Mouse (Mus musculus) lung, postnatal 4 days (tissue): ENCODE results near the gene Fbxw11.
A peak's percentile ranks its signal among the peaks of the same experiment; 100 is the strongest.

Experiments used
- DNase-seq, 2 experiments: peaks; one replicate each; pipeline ENCODE4 v3.0.0; 2021

The Fbxw11 gene

DNA sequence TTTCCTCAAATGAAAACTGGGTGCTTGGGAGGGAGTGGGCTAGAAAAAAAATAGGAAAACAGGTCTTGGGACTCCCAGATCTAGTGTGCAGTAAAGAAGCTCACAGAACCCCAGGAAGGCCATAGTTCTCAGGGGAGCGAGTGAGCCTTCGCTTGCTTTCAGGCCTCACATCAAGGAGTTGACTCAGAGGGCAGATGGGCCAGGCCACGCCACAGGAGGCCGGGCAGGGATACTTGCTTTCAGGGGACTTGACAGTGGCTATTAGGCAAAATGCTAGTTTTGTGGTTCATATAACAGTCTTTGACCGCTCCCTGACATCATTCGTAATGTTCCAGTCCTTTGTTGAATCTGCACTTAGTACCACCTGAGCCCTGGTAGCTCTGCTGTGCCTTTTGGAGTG lies 18.6 kb upstream of the Fbxw11 start:
- DNase-seq, result no peak

- DNase-seq, result peak; percentile 76 to 77
Measured at GRCm38 (mm10) chr11:32625677-32626076, 16.8 kb upstream of the Fbxw11 start.

- no peak for DNase-seq
Measured at GRCm38 (mm10) chr11:32626079-32626478, 16.4 kb upstream of the Fbxw11 start.

DNA sequence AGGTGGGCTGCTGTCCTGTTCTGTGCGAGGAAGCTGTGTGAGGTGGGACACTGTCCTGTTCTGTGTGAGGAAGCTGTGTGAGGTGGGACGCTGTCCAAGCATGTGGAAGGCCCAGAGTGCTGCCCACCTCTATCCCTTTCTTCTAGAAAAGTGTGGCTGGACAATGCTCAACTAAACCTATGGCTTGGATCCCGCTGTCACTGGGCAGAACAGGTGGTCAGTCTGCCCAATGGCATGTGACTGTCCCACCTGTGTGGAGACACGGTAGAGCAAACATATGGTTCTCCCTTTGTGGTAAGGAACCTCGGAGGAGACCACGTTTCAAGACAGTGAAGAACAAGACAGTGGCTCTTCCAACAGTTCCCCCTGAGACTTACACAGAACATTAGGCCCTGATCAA lies 14.6 kb upstream of the Fbxw11 start:
- no peak for DNase-seq

GRCm38 (mm10) chr11:32629713-32630211 lies 12.8 kb upstream of the Fbxw11 start:
- no peak for DNase-seq

GRCm38 (mm10) chr11:32632671-32633070 lies 9.9 kb upstream of the Fbxw11 start:
- no peak for DNase-seq

DNA sequence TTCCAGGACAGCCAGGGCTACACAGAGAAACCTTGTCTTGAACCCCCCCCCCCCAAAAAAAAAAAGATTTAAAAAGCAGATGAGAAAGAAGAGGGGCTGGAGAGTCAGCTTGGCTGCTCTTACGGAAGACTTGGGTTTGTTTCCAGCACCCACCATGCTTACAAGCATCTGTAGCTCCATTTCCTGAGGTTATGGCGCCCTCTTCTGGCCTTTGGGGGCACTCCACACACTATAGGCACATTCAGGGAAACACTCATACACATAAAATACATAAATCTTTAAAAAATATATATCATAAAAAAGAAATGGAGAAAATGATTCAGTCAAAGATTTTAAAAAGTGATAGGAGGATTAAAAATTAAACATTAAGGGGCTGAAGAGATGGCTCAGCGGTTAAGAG lies 9.0 kb upstream of the Fbxw11 start:
- DNase-seq, result no peak

- DNase-seq, result no peak
Measured at GRCm38 (mm10) chr11:32634143-32634542, 8.4 kb upstream of the Fbxw11 start.

- DNase-seq, result no peak
Measured at GRCm38 (mm10) chr11:32634842-32635241, 7.7 kb upstream of the Fbxw11 start.

- DNase-seq, result no peak
Measured at GRCm38 (mm10) chr11:32636275-32636674, 6.2 kb upstream of the Fbxw11 start.

DNA sequence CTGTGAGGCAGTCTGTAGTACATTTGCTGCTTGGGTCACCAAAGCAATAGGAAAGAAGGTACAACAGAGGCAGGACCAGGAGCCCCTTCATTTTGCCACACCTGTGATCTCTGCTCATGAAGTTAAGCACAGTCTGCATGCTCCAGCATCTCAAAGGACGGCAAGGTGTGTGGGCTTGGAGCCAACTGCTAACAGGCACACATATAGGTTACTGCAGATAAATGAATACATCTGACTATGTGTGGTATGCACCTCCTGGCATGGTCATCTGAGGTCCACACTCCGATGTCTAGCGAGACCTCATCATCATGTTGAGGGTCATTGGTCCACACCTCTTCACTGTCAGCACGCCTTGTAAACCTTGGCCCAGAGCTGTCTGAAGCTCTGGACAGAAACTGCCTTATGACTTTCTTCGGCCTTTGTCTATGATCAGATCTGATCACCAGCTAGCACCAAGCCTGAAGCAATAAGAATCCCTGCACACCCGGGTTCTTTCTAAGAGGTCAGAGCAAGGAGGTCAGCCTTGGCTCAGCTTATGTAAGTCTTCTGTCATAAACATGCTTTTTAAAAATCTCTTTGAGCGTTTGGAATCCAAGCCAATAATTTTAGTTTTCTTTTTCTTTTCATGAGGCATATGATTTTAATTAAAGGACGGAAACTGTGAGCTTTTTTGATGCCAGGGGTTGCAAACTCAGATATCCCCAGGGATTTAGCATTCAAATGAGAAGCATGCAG lies 3.8 kb upstream of the Fbxw11 start:
- DNase-seq, result no peak

GRCm38 (mm10) chr11:32640617-32641016 lies 1.9 kb upstream of the Fbxw11 start:
- no peak for DNase-seq

DNA sequence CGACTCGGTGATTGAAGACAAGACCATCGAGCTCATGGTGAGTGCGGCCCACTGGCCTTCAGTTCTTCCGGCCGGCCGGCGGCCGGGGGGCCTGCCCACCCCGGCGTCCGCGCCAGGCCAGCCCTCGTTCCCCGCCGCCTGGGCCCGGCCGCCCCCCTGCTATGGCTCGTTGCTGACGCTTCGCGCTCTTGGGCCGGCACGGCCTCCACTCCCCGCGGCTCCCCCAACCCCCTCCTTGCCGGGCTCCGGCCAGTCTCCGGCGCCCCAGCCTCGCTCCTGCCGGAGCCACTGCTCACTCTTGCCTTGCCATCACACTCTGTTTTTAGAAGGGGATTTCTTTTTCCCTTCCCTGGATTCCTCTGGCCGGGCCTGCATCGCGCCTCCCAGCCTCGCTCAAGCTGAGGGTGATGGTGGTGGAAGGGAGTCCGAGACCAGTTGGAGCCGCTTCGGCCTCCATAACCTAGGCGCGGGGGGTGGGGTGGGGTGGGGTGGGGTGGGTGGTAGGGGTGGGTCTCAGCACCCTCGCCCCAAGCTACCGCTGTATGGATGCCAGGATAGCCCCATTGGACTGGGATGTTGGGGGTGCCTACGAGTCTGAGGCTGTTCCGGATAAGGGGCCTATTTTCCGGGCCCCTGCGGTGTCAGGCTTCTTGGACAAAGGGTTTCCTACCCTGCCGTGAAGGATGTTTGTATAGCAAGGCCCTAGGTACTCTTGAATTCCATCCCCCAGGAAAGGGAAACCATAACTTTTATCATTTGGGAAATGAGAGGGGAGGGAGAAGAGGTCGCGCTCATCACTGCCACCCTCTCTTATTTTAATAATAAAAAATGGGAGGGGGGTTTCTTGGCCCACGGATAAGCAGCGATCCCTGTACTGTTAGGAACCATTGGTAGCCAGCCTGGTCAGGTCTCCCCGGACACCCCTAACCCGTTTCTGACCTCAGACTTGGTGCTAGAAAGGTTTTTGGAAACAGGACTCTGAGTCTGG lies 669 bp downstream of the Fbxw11 start:
- DNase-seq, result no peak

GRCm38 (mm10) chr11:32644010-32644409 lies 1.5 kb downstream of the Fbxw11 start:
- no peak for DNase-seq

- DNase-seq, result no peak
Measured at GRCm38 (mm10) chr11:32647265-32647664, 4.7 kb downstream of the Fbxw11 start.

GRCm38 (mm10) chr11:32650236-32650749 lies 7.8 kb downstream of the Fbxw11 start:
- no peak for DNase-seq

DNA sequence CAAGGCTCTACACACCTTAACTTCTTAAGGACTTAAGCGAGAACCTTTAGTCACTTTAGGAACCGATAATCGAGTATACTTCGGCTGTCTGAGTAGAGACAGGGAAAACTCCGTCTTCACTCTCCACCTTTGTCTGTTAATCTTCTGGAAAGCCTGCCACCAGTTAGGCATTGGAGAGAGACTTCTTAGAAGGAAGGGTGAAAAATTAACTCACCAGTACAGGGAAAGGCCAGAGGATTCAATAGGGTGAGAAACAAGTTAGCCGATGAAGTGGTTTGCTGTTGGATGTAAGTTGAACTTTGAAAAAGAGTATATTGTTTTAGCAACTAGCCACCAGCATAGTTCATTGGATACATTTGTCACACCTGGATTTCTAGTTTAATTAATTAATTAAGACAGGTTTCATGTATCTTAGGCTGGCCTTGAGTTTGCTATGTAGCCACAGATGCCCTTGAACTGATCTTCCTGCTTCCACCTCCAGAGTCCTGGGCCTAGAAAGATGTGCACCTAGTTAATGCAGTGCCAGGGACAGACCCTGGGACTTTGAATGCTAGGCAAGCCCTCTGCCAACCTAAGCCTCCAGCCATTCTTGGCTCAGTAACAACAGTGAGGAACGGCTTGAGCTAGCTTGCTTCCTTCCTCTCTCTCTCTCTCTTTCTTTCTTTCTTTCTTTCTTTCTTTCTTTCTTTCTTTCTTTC lies 8.5 kb downstream of the Fbxw11 start:
- DNase-seq, result no peak

GRCm38 (mm10) chr11:32651723-32652122 lies 9.2 kb downstream of the Fbxw11 start:
- DNase-seq, result no peak

GRCm38 (mm10) chr11:32662082-32662656 lies 19.6 kb downstream of the Fbxw11 start:
- DNase-seq, result no peak

DNA sequence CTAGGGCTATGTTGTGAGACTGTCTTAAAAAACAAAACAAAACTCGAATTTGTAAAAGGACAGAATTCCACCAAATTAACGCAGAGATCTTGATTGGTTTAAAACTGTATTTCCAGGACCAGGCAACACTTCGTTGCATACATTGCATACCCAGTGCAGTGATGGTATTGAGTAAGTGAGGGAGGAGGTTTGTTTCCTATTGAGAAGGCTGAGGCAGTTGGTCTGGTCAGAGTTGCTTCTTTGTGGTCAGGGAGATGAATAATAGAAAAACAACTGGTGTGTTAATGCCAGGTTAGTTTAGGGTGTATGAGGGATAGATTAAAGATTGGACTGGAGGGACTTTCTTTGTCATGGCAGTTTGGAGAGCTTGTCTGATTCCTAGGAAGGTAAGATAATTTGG lies 23.1 kb downstream of the Fbxw11 start:
- DNase-seq, result no peak

DNA sequence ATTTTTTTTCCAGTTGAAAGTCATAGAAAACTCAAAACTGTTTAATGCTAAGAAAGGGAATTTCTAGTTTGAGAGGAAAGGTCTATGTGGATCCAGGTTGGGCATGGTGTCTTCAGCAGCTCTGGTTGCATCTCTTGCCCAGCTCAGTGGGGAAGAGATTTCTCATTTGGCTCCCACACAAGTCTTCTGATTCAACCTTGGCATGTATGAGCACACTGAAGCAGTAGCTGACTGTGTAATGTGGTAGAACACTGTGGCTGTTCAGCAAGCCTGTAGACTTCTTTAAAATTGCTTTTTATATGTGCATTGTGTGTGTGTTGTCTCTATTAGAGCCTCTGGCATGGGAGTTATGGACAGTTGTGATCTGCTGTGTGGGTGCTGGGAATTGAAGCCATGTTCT lies 24.5 kb downstream of the Fbxw11 start:
- no peak for DNase-seq

DNA sequence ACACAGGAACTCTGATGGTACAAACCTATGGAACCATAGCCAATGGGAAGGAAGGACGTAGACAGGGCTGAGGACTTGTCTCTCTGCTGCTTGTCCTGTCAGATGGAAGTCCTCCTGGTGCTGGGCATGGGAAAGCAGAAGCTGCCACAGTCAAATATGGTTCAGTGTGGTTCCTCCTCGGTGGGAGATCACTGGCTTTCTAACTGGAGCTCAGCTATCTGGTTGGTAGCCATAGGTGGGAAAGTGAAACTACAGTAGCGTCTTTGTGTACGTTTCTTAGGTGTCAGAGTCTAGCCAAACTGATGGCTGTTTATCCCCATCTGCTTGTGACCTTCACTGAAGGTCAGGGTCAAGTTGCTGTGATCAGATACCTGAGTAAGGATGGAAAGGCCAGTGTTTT lies 29.0 kb downstream of the Fbxw11 start:
- DNase-seq, result no peak

DNA sequence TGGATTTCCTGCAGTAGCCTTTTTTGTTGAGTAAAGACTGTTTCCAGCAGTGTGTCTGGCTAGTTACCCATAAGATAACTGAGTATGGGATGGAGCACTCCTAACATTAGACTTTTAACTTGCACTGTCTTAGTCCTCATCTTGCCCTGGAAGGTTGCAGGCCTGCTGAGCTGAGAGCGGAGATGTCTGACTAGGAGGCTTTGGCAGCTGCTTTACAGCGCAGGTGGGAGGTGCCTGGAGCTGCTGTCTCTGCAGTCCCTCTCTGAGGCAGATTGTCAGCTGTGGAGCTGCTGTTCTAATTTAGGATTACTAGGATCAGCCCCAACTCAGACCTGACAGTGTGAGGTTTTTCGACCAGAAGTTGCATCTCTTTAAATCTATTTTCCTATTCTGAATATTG lies 34.3 kb downstream of the Fbxw11 start:
- no peak for DNase-seq
